Mouse (Mus musculus): ENCODE measurements around the gene Cdc20b. TPM values are rescaled to one million over a fixed set of nuclear protein-coding genes. Genes with fewer than 3 reads are reported as not detected.
"Not testable (repeated sequence)": the region's sequence is repeated elsewhere in the genome, so short reads cannot be mapped to it uniquely, and the experiment has no call there.

Cdc20b gene
- polyA plus RNA-seq, 1 experiment from 2014 or later, result not detected

- peaks cover 91% of the 10 kb centered on the region for H3K27me3 ChIP-seq (replicated peaks)
- H3K4me2 ChIP-seq, result peak overlapping the region; percentile 54
- H3K9ac ChIP-seq, result no peak overlapping the region; the same call in 1 of the 2 replicates
- ATAC-seq, result no peak
- H3K4me3 ChIP-seq, result peak overlapping the region; percentile 32
- H3K36me3 ChIP-seq, result no peaks in the 10 kb centered on the region
- no peaks in the 10 kb centered on the region for H3K9me3 ChIP-seq (replicated peaks)
- H3K4me1 ChIP-seq, result peaks cover 13% of the 10 kb centered on the region
- 2% methylated on average over 46 of the region's 46 CpGs for WGBS (ENCODE audit: insufficient replicate concordance)
- H3K27ac ChIP-seq, result no peak overlapping the region
Measured at GRCm38 (mm10) chr13:112998427-112999201, 36.3 kb upstream of the Cdc20b start.

- Histone ChIP-seq H3K9ac (no peak overlapping the region), H3K27ac (no peak overlapping the region), H3K27me3 (replicated peaks) (peaks cover 76% of the 10 kb centered on the region), H3K9me3 (replicated peaks) (no peaks in the 10 kb centered on the region), H3K4me3 (no peak overlapping the region), H3K4me2 (no peak overlapping the region), H3K36me3 (no peaks in the 10 kb centered on the region), H3K4me1 (0 out of 2 replicates have a peak, but pooled peaks cover 6% of the 10 kb centered on the region)
- no peak for ATAC-seq
- WGBS (ENCODE audit: insufficient replicate concordance), result 55% methylated on average over 3 of the region's 3 CpGs
Measured at GRCm38 (mm10) chr13:113000090-113000489, 34.8 kb upstream of the Cdc20b start.

- H3K9me3 ChIP-seq (replicated peaks), result no peaks in the 10 kb centered on the region
- H3K27ac ChIP-seq, result no peak overlapping the region
- 47% methylated on average over 9 of the region's 9 CpGs for WGBS (ENCODE audit: insufficient replicate concordance)
- no peak overlapping the region for H3K4me3 ChIP-seq
- H3K27me3 ChIP-seq (replicated peaks), result peaks cover 70% of the 10 kb centered on the region
- no peak overlapping the region for H3K9ac ChIP-seq
- 0 out of 2 replicates have a peak, but pooled peaks cover 6% of the 10 kb centered on the region for H3K4me1 ChIP-seq
- no peak for ATAC-seq
- H3K36me3 ChIP-seq, result no peaks in the 10 kb centered on the region
- no peak overlapping the region for H3K4me2 ChIP-seq
Measured at GRCm38 (mm10) chr13:113000576-113001318, 34.2 kb upstream of the Cdc20b start.

- Histone ChIP-seq H3K9ac (no peak overlapping the region), H3K4me2 (peak overlapping the region; percentile 65), H3K27ac (no peak overlapping the region), H3K4me1 (no peaks in the 10 kb centered on the region), H3K9me3 (replicated peaks) (no peaks in the 10 kb centered on the region), H3K4me3 (no peak overlapping the region), H3K27me3 (replicated peaks) (no peaks in the 10 kb centered on the region; the same call in 1 of the 2 replicates), H3K36me3 (no peaks in the 10 kb centered on the region)
- ATAC-seq, result no peak
- WGBS (ENCODE audit: insufficient replicate concordance), result 75% methylated on average over 6 of the region's 6 CpGs
Measured at GRCm38 (mm10) chr13:113012683-113013082, 22.2 kb upstream of the Cdc20b start.

- not testable (repeated sequence) for ATAC-seq; H3K27me3 ChIP-seq (replicated peaks); H3K36me3 ChIP-seq; H3K27ac ChIP-seq; H3K4me1 ChIP-seq; H3K9me3 ChIP-seq (replicated peaks)
- 29% methylated on average over 19 of the region's 20 CpGs for WGBS (ENCODE audit: insufficient replicate concordance)
- Histone ChIP-seq H3K9ac (peak overlapping the region; percentile 44; the same call in 1 of the 2 replicates), H3K4me2 (peak overlapping the region; percentile 65), H3K4me3 (peak overlapping the region; percentile 49)
Measured at GRCm38 (mm10) chr13:113013174-113013953, 21.5 kb upstream of the Cdc20b start.

- 0 out of 2 replicates have a peak, but pooled peaks have one; percentile 21 for ATAC-seq
Measured at GRCm38 (mm10) chr13:113021521-113021920, 13.4 kb upstream of the Cdc20b start.

GRCm38 (mm10) chr13:113022467-113022866 lies 12.4 kb upstream of the Cdc20b start:
- H3K9ac ChIP-seq, result no peak overlapping the region
- ATAC-seq, result no peak
- H3K9me3 ChIP-seq (replicated peaks), result no peaks in the 10 kb centered on the region
- 61% methylated on average over 8 of the region's 8 CpGs for WGBS (ENCODE audit: insufficient replicate concordance)
- 0 out of 2 replicates have a peak, but pooled peaks cover 3% of the 10 kb centered on the region for H3K4me1 ChIP-seq
- H3K4me2 ChIP-seq, result no peak overlapping the region
- no peak overlapping the region for H3K4me3 ChIP-seq
- H3K27me3 ChIP-seq (replicated peaks), result peaks cover 21% of the 10 kb centered on the region
- no peaks in the 10 kb centered on the region for H3K36me3 ChIP-seq
- no peak overlapping the region for H3K27ac ChIP-seq

More at GRCm38 (mm10) chr13:113021521-113021920, 13.4 kb upstream of the Cdc20b start:
- 63% methylated on average over 2 of the region's 2 CpGs for WGBS (ENCODE audit: insufficient replicate concordance)
- Histone ChIP-seq H3K9ac (no peak overlapping the region), H3K4me2 (0 out of 2 replicates have a peak overlapping the region, but pooled peaks have one; percentile 8), H3K27me3 (replicated peaks) (peaks cover 21% of the 10 kb centered on the region), H3K4me1 (0 out of 2 replicates have a peak, but pooled peaks cover 3% of the 10 kb centered on the region), H3K27ac (no peak overlapping the region), H3K9me3 (replicated peaks) (no peaks in the 10 kb centered on the region), H3K4me3 (no peak overlapping the region), H3K36me3 (no peaks in the 10 kb centered on the region)

GRCm38 (mm10) chr13:113023274-113024143 lies 11.4 kb upstream of the Cdc20b start:
- H3K27ac ChIP-seq, result no peak overlapping the region
- peaks cover 24% of the 10 kb centered on the region for H3K27me3 ChIP-seq (replicated peaks)
- 0 out of 2 replicates have a peak, but pooled peaks cover 3% of the 10 kb centered on the region for H3K4me1 ChIP-seq
- H3K4me2 ChIP-seq, result no peak overlapping the region
- H3K9me3 ChIP-seq (replicated peaks), result no peaks in the 10 kb centered on the region
- no peaks in the 10 kb centered on the region for H3K36me3 ChIP-seq
- H3K9ac ChIP-seq, result no peak overlapping the region
- no peak for ATAC-seq
- no peak overlapping the region for H3K4me3 ChIP-seq
- 61% methylated on average over 17 of the region's 17 CpGs for WGBS (ENCODE audit: insufficient replicate concordance)

- WGBS (ENCODE audit: insufficient replicate concordance), result 2% methylated on average over 7 of the region's 7 CpGs
- peaks cover 85% of the 10 kb centered on the region for H3K27me3 ChIP-seq (replicated peaks)
- ATAC-seq, result no peak
Measured at GRCm38 (mm10) chr13:113031351-113031750, 3.6 kb upstream of the Cdc20b start.

GRCm38 (mm10) chr13:113031792-113032571 lies 2.9 kb upstream of the Cdc20b start:
- H3K4me2 ChIP-seq, result peak overlapping the region; percentile 74
- H3K9me3 ChIP-seq (replicated peaks), result no peaks in the 10 kb centered on the region
- peak overlapping the region; percentile 54 for H3K4me3 ChIP-seq
- no peaks in the 10 kb centered on the region for H3K36me3 ChIP-seq
- H3K27ac ChIP-seq, result no peak overlapping the region
- 1% methylated on average over 40 of the region's 40 CpGs for WGBS (ENCODE audit: insufficient replicate concordance)
- peaks cover 85% of the 10 kb centered on the region for H3K27me3 ChIP-seq (replicated peaks)
- peak; percentile 10; the same call in 1 of the 2 replicates for ATAC-seq
- H3K9ac ChIP-seq, result peak overlapping the region; percentile 27; the same call in 1 of the 2 replicates
- peaks cover 27% of the 10 kb centered on the region for H3K4me1 ChIP-seq

More at GRCm38 (mm10) chr13:113031351-113031750, 3.6 kb upstream of the Cdc20b start:
- no peak overlapping the region for H3K27ac ChIP-seq
- H3K9me3 ChIP-seq (replicated peaks), result no peaks in the 10 kb centered on the region
- H3K4me2 ChIP-seq, result peak overlapping the region; percentile 74
- no peaks in the 10 kb centered on the region for H3K36me3 ChIP-seq
- H3K4me1 ChIP-seq, result peaks cover 27% of the 10 kb centered on the region
- H3K9ac ChIP-seq, result no peak overlapping the region
- H3K4me3 ChIP-seq, result peak overlapping the region; percentile 54
